Mouse (Mus musculus): Measurements from ENCODE around the gene Tbx5.

GRCm38 (mm10) chr5:119802617-119803410 is 29.7 kb upstream of the Tbx5 start:
- TF ChIP-seq CTCF (IDR thresholded peaks at IDR 0.05; ENCODE audit: low read depth, low read length) (no peak), POLR2A (IDR thresholded peaks at IDR 0.05; ENCODE audit: borderline replicate concordance, low read depth, low read length) (no peak)

Measured in bone marrow macrophage, adult 2 months (primary cell).